In the genomic region with DNA sequence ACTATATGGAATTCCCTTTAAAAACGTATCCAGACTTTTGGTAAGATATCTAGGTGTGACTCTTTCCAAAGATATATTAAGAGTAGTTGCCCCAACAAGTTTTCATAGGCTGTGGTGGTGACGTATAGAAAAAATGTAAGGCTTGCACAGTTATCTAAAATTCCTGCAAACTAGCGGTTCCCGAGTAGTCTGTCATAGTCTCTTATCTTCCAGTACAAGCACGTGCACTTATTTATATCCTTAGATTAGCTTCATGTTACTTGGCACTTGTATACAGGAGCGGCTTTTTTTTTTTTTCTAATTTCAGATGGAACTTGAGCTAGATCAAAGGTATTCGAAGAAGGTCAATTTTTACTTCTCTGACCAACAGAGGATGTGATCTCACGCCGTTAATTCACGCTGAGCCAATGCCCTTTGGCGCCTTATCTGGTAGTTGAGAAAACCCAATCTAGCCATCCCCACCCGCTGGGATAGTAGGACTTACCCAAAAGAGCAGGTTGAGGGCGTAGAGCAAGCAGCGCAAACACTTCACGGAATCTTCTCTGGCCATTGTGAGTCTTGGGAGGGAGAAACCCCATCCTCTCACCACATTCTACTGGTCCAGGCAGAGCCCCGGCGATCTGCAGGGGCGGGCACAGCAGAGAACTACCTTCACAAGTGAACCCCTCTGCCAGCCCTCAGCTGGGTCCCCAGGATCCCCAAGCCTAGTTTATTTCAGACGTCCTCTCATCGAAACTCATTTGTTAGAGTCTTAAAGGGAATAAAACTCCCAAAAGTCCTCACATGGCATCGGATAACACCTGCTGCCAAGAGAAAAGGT, we compare ENCODE assay signal across 8 mouse cellular contexts. TPM values are rescaled to one million over a fixed set of nuclear protein-coding genes. Genes with fewer than 3 reads are reported as not detected.
A peak's percentile ranks its signal among the peaks of the same experiment; 100 is the strongest.
DNase-seq lines count a peak whose midpoint lies in the region; ATAC-seq and TF ChIP-seq lines count a peak whose summit lies in the region.

No protein-coding gene starts in this region.

- H3K27me3 ChIP-seq in E14TG2a.4 (ENCODE audit: insufficient read depth, low read length), result peaks cover 31% of the 10 kb centered on the region

- peak overlapping the region; percentile 88 for H3K4me3 ChIP-seq in E14TG2a.4 (replicated peaks; ENCODE audit: low read length)

- ATAC-seq in megakaryocyte progenitor cell, adult 5-6 weeks (replicated peaks; ENCODE audit: poor library complexity), result no peak

- peaks cover 12% of the 10 kb centered on the region for H3K4me1 ChIP-seq in E14TG2a.4 (replicated peaks; ENCODE audit: low read depth, low read length)

- DNase-seq in adrenal gland, postnatal 10 days, result peak; percentile 61
- peak; percentile 14 to 29 for DNase-seq in heart, adult 9 months (ENCODE audit: low spot score in 2 of 2)
- peak; percentile 30 for DNase-seq in kidney, adult 9 months
- peak; percentile 32 for DNase-seq in lung, postnatal 10 days
- DNase-seq in right cerebral cortex, postnatal 14 days, result no peak
- no peak for DNase-seq in right cerebral cortex, postnatal 25 days

- no peaks in the 10 kb centered on the region for H3K36me3 ChIP-seq in E14TG2a.4 (ENCODE audit: insufficient read depth, low read length)

- TF ChIP-seq CTCF in E14TG2a.4 (conservative IDR thresholded peaks at IDR 0.05; ENCODE audit: low read length), result no peak

- H3K9me3 ChIP-seq in E14TG2a.4 (ENCODE audit: low read length), result peaks cover 10% of the 10 kb centered on the region

RNA-seq across cellular contexts. Expression of a gene that starts 1.6 kb away (rescaled TPM):
- 100 to 1,000 TPM; 187 to 219 TPM for total RNA-seq in adrenal gland, postnatal 10 days (2021)
- 0.12 TPM in 1 of 2 replicates, not detected in the other for total RNA-seq in megakaryocyte progenitor cell, adult 5-6 weeks (2015)
- total RNA-seq in megakaryocyte progenitor cell, adult 5-6 weeks (2017), result 0.07 TPM in 1 of 2 replicates, not detected in the other

Comparison
In these comparisons a context has a peak if more than half of its experiments do, and no peak if none do; other contexts are left out.
1. DNase-seq: peak in adrenal gland, postnatal 10 days (single experiment), heart, adult 9 months (2 of 2), kidney, adult 9 months (single experiment) and lung, postnatal 10 days (single experiment); none in right cerebral cortex, postnatal 14 days (single experiment) and right cerebral cortex, postnatal 25 days (single experiment).
2. RNA of a gene that starts 1.6 kb away (total RNA-seq): 187 to 219 TPM in adrenal gland, postnatal 10 days; 0.07 to 0.12 TPM in megakaryocyte progenitor cell, adult 5-6 weeks; every median in the first group is over 100 times any median in the second.